Mouse (Mus musculus) embryonic fibroblast, embryonic 13.5 days (primary cell): ENCODE data around the gene Slit1.

Experiments used
- CTCF ChIP-seq: IDR thresholded peaks from 2 replicates; pipeline ENCODE4 v1.5.1; 2011; ENCODE audit warnings: mild to moderate bottlenecking, control low read depth, low read length, moderate library complexity, borderline replicate concordance; ENCODE audit not compliant: insufficient read depth
- POLR2A ChIP-seq: IDR thresholded peaks from 2 replicates; pipeline ENCODE4 v1.6.1; 2011; ENCODE audit warnings: low read depth, mild to moderate bottlenecking, control low read depth, low read length, moderate library complexity

DNA sequence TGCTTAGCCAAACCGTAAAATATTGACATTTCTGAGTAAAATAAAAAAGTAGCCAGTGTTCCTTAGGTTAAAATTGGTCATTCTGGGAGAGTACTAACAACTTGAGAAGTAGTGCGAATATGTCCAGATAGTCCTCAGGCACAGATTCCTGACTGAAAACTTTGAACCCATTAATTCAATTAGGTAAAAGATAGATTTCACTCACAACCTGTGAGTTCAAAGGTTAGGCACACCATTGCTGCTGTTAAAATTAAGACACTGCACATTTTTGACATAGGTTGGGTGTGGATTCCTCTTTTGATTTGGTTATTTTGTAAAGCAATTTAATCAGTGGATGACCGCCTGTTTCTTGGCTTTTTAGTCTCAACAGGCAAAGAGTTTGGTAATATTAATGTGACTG lies 182.6 kb downstream of the Slit1 start:
- TF ChIP-seq CTCF, result no peak
- no peak for TF ChIP-seq POLR2A
